Mouse (Mus musculus) stomach, postnatal 0 days (tissue): ENCODE results near the gene Cnr2. TPM values are rescaled to one million over a fixed set of nuclear protein-coding genes. Genes with fewer than 3 reads are reported as not detected.
"Not testable (repeated sequence)": the region's sequence is repeated elsewhere in the genome, so short reads cannot be mapped to it uniquely, and the experiment has no call there.

Experiments used
- ATAC-seq: fragments of 200-750 bp; cut with Nextera tagmentation; 2 replicates; pipeline ENCODE4 v1.8.0; 2017; ENCODE audit not compliant: low FRiP score, low TSS enrichment
- DNase-seq: peaks from one replicate; pipeline ENCODE4 v3.0.0-alpha.2; 2016; ENCODE audit warnings: low spot score
- H3K27ac ChIP-seq: fragments of 300-500 bp; sonication (generic); replicated peaks from 2 replicates; pipeline ENCODE4 v1.5.1; 2014; ENCODE audit warnings: mild to moderate bottlenecking, control low read depth
- H3K27me3 ChIP-seq: fragments of 300-500 bp; sonication (generic); 2 replicates; pipeline ENCODE4 v1.6.1; 2014; ENCODE audit warnings: low read length; ENCODE audit not compliant: control insufficient read depth, insufficient read depth
- H3K36me3 ChIP-seq: fragments of 300-500 bp; sonication (generic); 2 replicates; pipeline ENCODE4 v1.6.1; 2014; ENCODE audit warnings: low read length, mixed read lengths; ENCODE audit not compliant: control insufficient read depth, insufficient read depth
- H3K4me1 ChIP-seq: fragments of 300-500 bp; sonication (generic); replicated peaks from 2 replicates; pipeline ENCODE4 v1.6.1; 2014; ENCODE audit warnings: antibody characterized with exemption; ENCODE audit not compliant: control insufficient read depth, insufficient read depth
- H3K4me2 ChIP-seq: fragments of 300-500 bp; sonication (generic); replicated peaks from 2 replicates; pipeline ENCODE4 v1.6.1; 2014; ENCODE audit warnings: low read depth, mild to moderate bottlenecking, control low read depth, moderate library complexity
- H3K4me3 ChIP-seq: fragments of 300-500 bp; sonication (generic); 2 replicates; pipeline ENCODE4 v1.5.1; 2014; ENCODE audit warnings: low read depth, low read length, control low read depth
- H3K9ac ChIP-seq: fragments of 300-500 bp; sonication (generic); 2 replicates; pipeline ENCODE4 v1.6.1; 2014; ENCODE audit warnings: mild to moderate bottlenecking, low read length, control low read depth, mixed read lengths
- H3K9me3 ChIP-seq: fragments of 300-500 bp; sonication (generic); 2 replicates; pipeline ENCODE4 v1.6.1; 2016; ENCODE audit warnings: low read length; ENCODE audit not compliant: control insufficient read depth
- CTCF ChIP-seq: IDR thresholded peaks from 2 replicates; pipeline ENCODE4 v1.5.1; 2016; ENCODE audit warnings: antibody characterized with exemption, low read depth, mild to moderate bottlenecking, moderate library complexity
- EP300 ChIP-seq: optimal IDR thresholded peaks from 2 replicates; pipeline ENCODE3; 2016; ENCODE audit warnings: antibody characterized with exemption
- WGBS: fragments of 180-500 bp; shearing (Covaris S2); extraction: QIAGEN DNeasy Blood & Tissue Kit; methylation state at CpG from one replicate; pipeline ENCODE4 v1.1.7; 2014; 5-methylcytosine and 5-hydroxymethylcytosine counted together
- polyA plus RNA-seq: library from polyadenylated mRNA; unstranded; fragments of >200 nt; fragmentation: Nextera tagmentation; extraction: Ambion mirVana; gene quantifications from 2 replicates; pipeline ENCODE4 v1.2.1, GENCODE M21; 2015

Gene Cnr2
- polyA plus RNA-seq, 1 experiment from 2014 or later = 0.11 TPM

DNA sequence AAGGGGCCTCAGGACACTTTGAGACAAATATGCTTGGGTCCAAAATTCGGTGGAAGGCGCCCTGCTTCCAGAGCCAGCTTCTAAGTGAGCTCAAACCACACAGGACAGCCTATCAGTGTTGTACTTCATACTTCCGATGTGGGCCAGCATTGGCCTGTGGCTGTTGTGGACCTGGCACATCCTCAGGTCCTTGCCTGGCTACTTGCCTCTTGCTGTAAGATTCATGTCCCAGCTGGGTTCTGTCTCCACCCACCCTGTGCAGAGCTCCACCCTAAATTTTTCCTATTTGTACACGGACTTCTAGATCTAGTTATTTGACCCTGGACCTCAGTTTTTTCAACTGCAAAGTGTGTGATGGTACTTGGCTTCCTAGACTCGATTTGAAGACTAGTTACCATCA, 40.3 kb downstream of the Cnr2 start:
- TF ChIP-seq CTCF (no peak), EP300 (no peak)
- 67% methylated on average over 5 of the region's 5 CpGs for WGBS
- no peaks in the 10 kb centered on the region for H3K9me3 ChIP-seq
- no peak overlapping the region for H3K27ac ChIP-seq
- H3K4me1 ChIP-seq = no peaks in the 10 kb centered on the region
- ATAC-seq (no peak), DNase-seq (no peak)
- H3K27me3 ChIP-seq = no peaks in the 10 kb centered on the region
- peaks cover 6% of the 10 kb centered on the region for H3K36me3 ChIP-seq
- no peak overlapping the region for H3K4me3 ChIP-seq
- no peak overlapping the region for H3K4me2 ChIP-seq
- H3K9ac ChIP-seq = no peak overlapping the region

DNA sequence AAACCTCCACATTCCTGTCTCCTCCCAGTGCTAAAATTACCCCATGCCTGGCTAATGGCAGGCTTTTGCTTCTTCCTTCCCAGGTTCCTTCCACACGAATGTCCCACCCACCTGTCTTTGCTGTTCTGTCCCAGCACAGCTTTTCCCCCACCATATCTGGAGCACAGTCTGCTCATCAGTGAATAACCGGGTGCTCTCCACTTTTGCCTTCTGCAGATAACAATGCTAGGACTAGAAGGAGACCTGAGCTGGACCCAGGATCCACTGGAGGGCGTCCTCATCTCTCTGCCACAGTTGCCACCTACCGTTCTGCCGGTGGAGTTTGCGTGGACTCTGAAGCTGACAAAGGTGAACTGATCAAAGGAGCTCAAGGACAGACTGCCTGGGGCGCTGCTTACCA, 43.7 kb downstream of the Cnr2 start:
- no peak overlapping the region for H3K27ac ChIP-seq
- TF ChIP-seq EP300 = no peak
- 0 out of 2 replicates have a peak, but pooled peaks have one; percentile 1 for TF ChIP-seq CTCF
- no peak overlapping the region for H3K4me2 ChIP-seq
- no peaks in the 10 kb centered on the region for H3K27me3 ChIP-seq
- ATAC-seq = no peak
- no peak overlapping the region for H3K9ac ChIP-seq
- H3K36me3 ChIP-seq = peaks cover 6% of the 10 kb centered on the region
- H3K9me3 ChIP-seq = no peaks in the 10 kb centered on the region
- no peak overlapping the region for H3K4me3 ChIP-seq
- no peak for DNase-seq
- no peaks in the 10 kb centered on the region for H3K4me1 ChIP-seq
- 84% methylated on average over 7 of the region's 7 CpGs for WGBS

DNA sequence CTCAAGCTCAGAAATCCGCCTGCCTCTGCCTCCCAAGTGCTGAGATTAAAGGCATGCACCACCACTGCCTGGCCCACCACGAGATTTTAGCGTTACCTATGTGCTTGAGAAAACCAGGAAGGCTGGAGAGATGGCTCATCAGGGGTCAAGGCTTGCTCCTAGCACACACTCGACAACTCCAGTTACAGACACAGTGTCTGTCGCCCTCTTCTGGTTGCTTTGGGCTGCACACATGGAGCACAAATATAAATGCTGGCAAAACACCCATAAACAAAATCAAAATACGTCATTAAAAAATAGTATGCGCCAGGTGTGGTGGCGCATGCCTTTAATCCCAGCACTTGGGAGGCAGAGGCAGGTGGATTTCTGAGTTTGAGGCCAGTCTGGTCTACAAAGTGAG, 45.8 kb downstream of the Cnr2 start:
- not testable (repeated sequence) for H3K27ac ChIP-seq, H3K9ac ChIP-seq, H3K4me1 ChIP-seq, H3K4me3 ChIP-seq, H3K9me3 ChIP-seq, ATAC-seq, DNase-seq, H3K4me2 ChIP-seq, H3K36me3 ChIP-seq, H3K27me3 ChIP-seq
- TF ChIP-seq CTCF = peak; percentile 56
- WGBS = 81% methylated on average over 8 of the region's 8 CpGs

DNA sequence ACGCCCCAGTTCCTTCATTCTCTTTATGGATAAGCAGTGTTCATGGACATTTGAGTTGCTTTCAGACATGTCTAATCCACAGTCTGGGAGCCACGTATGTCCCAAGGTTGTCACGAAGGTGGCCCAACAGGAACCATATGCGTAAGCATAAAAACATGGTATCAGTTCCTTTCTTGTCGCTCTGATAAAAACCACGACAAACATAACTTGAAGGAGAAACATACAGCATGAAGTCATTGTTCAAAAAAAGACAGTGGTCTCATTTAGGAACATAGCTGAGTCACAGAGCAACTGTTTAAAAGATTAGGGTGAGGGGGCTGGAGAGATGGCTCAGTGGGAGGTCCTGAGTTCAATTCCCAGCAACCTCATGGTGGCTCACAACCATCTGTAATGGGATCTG, 47.0 kb downstream of the Cnr2 start:
- ATAC-seq = peak; percentile 70
- H3K9me3 ChIP-seq = no peaks in the 10 kb centered on the region
- no peaks in the 10 kb centered on the region for H3K4me1 ChIP-seq
- TF ChIP-seq CTCF (no peak), EP300 (no peak)
- WGBS = 57% methylated on average over 6 of the region's 6 CpGs
- H3K9ac ChIP-seq = no peak overlapping the region
- H3K4me3 ChIP-seq = no peak overlapping the region
- peaks cover 6% of the 10 kb centered on the region for H3K36me3 ChIP-seq
- DNase-seq = no peak
- no peaks in the 10 kb centered on the region for H3K27me3 ChIP-seq
- peak overlapping the region; percentile 35; the same call in 1 of the 2 replicates for H3K27ac ChIP-seq
- H3K4me2 ChIP-seq = no peak overlapping the region

DNA sequence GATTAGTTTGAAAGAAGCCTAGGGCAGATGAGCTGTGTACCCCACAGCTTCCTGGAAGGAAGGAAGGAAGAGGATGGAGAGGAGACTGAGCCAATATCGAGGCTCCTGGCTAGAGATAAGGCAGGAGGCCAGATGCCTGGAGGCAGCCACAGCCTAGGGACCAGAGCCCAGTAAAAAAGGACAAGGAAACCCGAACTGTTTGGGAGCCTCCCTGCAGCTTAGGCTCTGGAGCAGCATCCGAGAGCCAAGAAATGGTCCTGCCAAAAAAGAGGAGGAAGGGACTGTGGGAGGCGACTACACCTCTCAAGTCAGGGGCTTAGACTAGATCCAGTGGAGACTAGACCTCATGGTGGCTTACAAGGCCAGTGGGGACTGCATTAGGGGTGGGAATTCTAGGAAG, 48.2 kb downstream of the Cnr2 start:
- Histone ChIP-seq H3K9me3 (no peaks in the 10 kb centered on the region), H3K36me3 (peaks cover 6% of the 10 kb centered on the region), H3K4me1 (0 out of 2 replicates have a peak, but pooled peaks cover 2% of the 10 kb centered on the region), H3K4me3 (no peak overlapping the region), H3K27me3 (no peaks in the 10 kb centered on the region), H3K9ac (no peak overlapping the region), H3K27ac (no peak overlapping the region), H3K4me2 (no peak overlapping the region)
- WGBS = 46% methylated on average over 4 of the region's 4 CpGs
- DNase-seq = no peak
- ATAC-seq = no peak
- TF ChIP-seq CTCF (no peak), EP300 (no peak)

DNA sequence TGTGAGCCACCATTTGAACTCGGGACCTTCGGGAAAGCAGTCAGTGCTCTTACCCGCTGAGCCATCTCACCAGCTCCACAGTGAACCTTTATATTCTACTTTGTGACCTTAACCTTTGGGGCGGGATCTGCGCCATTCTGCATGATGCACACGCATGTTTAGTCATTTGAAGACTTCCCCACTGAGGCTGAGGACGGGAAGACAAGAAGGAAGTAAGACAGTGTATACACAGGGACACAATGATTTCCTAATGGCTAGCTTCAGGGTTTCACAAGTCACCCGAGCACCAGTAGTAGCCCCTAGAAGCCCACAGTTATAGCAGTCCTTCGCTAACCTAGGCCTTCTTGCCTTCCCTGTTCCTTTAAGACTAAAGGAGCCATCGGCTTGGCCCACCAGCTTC, 50.5 kb downstream of the Cnr2 start:
- Histone ChIP-seq H3K4me1 (0 out of 2 replicates have a peak, but pooled peaks cover 2% of the 10 kb centered on the region), H3K27me3 (no peaks in the 10 kb centered on the region), H3K9me3 (no peaks in the 10 kb centered on the region), H3K27ac (peak overlapping the region; percentile 88), H3K9ac (no peak overlapping the region), H3K36me3 (no peaks in the 10 kb centered on the region), H3K4me3 (peak overlapping the region; percentile 82), H3K4me2 (peak overlapping the region; percentile 80)
- no peak for TF ChIP-seq CTCF
- no peak for TF ChIP-seq EP300
- DNase-seq (no peak), ATAC-seq (no peak; the same call in 1 of the 2 replicates)
- 71% methylated on average over 10 of the region's 10 CpGs for WGBS
